Mouse (Mus musculus) ovary, adult 2 months (tissue): Measurements from ENCODE around the gene Psmd1. TPM values are rescaled to one million over a fixed set of nuclear protein-coding genes. Genes with fewer than 3 reads are reported as not detected.

ENCODE experiments used
- polyA plus RNA-seq: library from polyadenylated mRNA; depleted of rRNA; stranded (reverse); fragments of >200 nt; gene quantifications from 2 replicates; pipeline ENCODE4 v1.2.3, GENCODE M21; 2012; rRNA removed

Gene Psmd1
- polyA plus RNA-seq: 59.8 and 75.1 TPM in 2 replicates

DNA sequence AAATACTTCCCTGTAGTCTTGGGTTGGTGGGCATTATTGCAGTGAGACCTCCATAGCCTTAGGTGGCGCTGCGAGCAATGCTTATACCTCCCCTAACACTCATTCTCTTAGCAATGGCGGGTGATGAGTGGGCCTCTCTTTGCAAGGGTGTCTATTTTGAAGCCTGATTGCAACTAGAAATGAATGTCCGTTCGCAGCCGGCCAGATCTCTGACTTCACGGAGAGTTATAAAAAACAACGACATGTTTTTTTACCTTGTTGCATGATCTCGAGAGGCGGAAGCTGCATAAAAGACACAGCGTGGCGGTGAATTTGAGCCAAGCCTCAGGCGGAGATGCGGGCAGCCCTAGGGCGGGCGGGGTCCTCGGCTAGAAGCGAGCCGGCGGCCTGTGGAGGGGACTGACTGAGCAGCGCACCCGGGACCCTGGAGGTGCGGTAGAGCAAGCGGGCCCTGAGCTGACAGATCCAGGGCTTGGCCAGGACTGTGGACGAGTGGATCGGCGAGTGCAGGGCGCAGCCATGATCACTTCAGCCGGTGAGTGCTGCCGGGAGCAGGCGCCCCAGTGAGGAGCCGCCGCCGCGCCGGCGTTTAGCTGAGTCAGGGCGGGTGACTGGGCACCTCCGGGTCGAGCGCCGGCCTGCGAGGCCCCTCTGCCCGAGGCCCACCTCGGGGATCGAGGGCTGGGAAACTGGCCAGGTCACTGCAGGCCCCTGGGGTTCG lies at the start of gene Psmd1:
Gene Psmd1, plus strand, starts transcription at position 117 of the 721 bp plus-strand sequence.

DNA sequence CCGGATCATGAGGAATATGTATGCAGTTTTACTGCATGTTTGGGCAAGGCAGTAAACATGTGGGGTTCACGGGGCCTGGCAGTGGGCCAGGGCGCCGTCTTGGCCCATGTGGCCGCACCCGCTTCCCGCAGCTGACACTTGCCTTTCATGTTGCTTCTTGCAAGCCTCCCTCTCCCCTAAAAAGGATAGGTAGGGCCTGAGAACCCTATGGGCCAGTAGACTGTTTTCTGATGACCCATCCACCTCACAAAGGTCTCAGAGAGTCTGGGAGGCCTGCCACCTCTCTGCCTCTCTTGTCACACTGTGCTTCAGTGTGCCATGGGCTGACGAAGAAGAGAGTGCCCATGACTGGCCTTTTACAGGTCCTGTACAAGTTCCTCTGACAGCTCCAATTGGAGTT lies 47.7 kb upstream of the Psmd1 start, which contains the start of gene Spata3:
Gene Spata3, plus strand, starts transcription at position 301 of the 400 bp plus-strand sequence.

DNA sequence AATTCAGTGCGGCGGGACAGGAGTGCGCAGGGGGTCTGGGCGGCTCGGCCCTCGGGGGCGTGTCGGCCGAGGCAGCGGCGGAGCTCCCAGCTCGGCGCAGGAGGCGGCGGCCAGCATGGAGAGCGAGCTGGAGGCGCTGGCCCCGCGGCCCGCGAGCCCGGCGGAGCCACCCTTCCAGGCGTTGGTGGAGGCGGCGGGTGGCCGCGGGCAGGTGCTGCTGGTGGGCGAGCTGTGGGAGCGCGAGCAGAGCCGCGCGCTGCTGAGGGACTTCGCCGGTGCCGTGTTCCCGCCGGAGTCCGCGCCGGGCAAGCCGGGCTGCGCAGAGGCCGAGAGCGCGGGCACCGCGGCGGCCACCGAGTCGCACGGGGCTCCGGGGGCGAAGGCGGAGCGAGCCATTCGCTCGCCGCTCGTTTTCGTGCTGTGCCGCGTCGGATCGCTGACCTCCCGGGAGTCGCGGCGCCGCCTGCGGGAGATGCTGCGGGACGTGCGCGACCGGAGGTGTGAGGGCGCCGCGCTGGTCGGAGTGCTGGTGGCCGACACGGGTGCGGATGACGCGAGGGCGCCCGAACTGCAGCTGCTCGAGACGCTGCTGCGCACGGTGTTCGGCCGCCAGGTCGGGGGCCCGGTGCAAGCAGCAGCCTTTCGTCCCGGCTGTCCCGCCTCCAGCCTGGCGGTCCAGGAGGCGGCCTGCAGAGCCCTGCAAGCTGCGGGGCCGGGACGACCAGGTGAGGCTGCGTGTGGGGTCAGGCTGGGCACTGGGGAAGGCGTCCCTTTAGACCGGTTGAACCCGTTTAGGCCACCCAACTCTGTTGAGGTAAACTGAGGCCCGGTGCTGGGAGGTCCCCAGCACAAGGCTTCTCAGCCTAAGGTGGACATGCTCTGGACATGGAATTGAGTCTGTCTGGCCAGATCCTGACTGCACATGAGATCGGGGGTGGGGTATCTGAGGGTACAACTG lies 18.1 kb upstream of the Psmd1 start, which contains the start of gene 2810459M11Rik:
Gene 2810459M11Rik, plus strand, starts transcription at position 16 of the 958 bp plus-strand sequence.

DNA sequence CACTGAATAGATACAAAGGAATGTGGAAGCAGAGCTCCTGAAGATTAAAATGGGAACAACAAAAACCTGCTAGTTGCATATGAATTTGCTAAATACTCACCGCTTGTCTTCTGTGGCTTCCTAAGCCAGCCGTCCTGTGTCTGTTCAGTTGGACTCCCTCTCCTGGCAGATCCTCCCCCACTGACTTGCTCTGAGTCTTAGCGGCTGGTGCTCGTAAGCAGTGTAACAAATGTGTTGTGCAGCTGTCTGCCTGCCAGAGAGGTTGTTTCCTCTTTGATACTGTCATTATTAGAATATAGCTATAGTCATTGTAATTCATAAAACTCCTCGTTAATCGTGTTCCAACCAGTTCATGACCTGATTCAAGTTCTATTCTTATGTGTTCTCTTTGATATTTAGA lies 47.6 kb downstream of the Psmd1 start, which contains the start of gene Htr2b:
Gene Htr2b, minus strand, starts transcription at position 192 of the 400 bp plus-strand sequence.

DNA sequence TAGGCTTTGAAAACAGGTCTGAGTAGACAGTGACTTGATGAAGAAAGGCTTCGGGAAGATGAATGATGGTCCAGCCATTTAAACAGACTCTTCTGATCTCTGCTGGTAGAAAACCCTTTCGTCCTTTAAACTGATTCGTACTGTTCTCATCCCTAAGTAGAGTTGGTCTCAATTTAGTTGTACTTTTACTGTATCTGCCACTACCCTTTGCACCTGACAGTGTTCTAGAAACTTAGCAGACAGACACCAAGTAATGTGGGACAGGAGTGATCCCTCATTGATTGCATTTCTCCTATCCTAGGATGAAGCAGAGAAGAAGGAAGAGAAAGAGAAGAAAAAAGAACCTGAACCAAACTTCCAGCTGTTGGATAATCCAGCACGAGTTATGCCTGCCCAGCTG lies 69.2 kb downstream of the Psmd1 start, which contains the start of gene Gm21972:
Gene Gm21972, plus strand, starts transcription at position 301 of the 400 bp plus-strand sequence.

DNA sequence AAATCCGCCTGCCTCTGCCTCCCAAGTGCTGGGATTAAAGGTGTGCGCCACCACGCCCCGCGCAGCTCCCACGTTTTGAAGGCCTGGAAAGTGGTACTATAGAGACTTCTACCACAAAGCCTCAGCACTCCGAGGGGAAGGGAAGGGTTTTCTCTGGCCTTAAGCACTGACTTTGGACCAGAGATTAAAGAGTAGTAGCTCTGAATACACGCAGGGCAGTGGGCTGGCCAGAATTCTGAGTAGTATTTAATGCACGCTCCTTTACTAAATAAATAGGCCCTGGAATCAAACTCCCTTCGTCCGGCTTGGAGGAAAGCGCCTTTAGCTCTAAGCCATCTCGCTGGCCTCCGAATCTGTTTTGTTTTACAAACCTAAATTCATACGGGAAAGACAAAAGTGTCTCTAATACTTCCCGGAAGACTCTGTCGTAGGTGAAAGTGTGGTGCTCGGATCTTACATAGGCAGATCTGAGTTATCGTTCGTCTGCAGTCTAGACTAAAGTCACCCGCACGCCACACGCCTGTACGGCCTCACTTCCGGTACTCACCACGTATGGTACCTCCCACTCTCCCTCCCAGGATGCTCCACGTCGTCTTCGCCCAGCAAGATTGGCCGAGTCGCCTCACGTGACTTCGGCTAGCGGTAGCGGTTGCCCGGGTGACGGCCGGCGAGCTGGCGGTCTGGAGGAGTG lies 90.1 kb downstream of the Psmd1 start, which contains the start of gene Armc9:
Gene Armc9, plus strand, starts transcription at position 648 of the 691 bp plus-strand sequence.

Other genes with a start within 250 kb of the Psmd1 start
- gene Itm2c, start 170.1 kb upstream of the Psmd1 start, polyA plus RNA-seq: 394 and 495 TPM in 2 replicates
- gene 4933407L21Rik, start 135.9 kb upstream of the Psmd1 start, polyA plus RNA-seq: 0.40 and 0.45 TPM in 2 replicates
- 0.26 and 0.27 TPM in 2 replicates for gene Gpr55, start 103.4 kb upstream of the Psmd1 start, polyA plus RNA-seq
- gene Spata3, start 47.6 kb upstream of the Psmd1 start, polyA plus RNA-seq: not detected in 2 replicates
- gene 2810459M11Rik, start 18.5 kb upstream of the Psmd1 start, polyA plus RNA-seq: 2.0 and 4.4 TPM in 2 replicates
- 0.25 and 0.84 TPM in 2 replicates for gene Htr2b, start 47.6 kb downstream of the Psmd1 start, polyA plus RNA-seq
- 0.34 TPM in 1 of 2 replicates, not detected in the other for gene Gm21972, start 69.2 kb downstream of the Psmd1 start, polyA plus RNA-seq
- 10.4 and 10.8 TPM in 2 replicates for gene Armc9, start 90.4 kb downstream of the Psmd1 start, polyA plus RNA-seq
- 15.9 and 18.7 TPM in 2 replicates for gene B3gnt7, start 238.4 kb downstream of the Psmd1 start, polyA plus RNA-seq